Mouse (Mus musculus) limb, embryonic 11.5 days (tissue): ENCODE results near the gene Cebpb. TPM values are rescaled to one million over a fixed set of nuclear protein-coding genes. Genes with fewer than 3 reads are reported as not detected.
A peak's percentile ranks its signal among the peaks of the same experiment; 100 is the strongest.

ENCODE experiments used
- ATAC-seq: fragments of 200-750 bp; cut with Nextera tagmentation; 2 replicates; pipeline ENCODE4 v1.8.0; 2017; ENCODE audit warnings: low read depth; ENCODE audit not compliant: insufficient number of reproducible peaks, low FRiP score, low TSS enrichment
- DNase-seq: peaks from one replicate; pipeline ENCODE4 v3.0.0-alpha.2; 2015; ENCODE audit warnings: low spot score
- H3K27ac ChIP-seq: fragments of 300-500 bp; sonication (generic); replicated peaks from 2 replicates; pipeline ENCODE4 v1.5.1; 2014; ENCODE audit warnings: low read depth, mild to moderate bottlenecking, low read length
- H3K27me3 ChIP-seq: fragments of 300-500 bp; sonication (generic); 2 replicates; pipeline ENCODE4 v1.6.1; 2014; ENCODE audit warnings: mild to moderate bottlenecking, low read length, mixed read lengths; ENCODE audit not compliant: control insufficient read depth, insufficient read depth
- H3K36me3 ChIP-seq: fragments of 300-500 bp; sonication (generic); 2 replicates; pipeline ENCODE4 v1.6.1; 2014; ENCODE audit warnings: mild to moderate bottlenecking, low read length, moderate library complexity, mixed read lengths; ENCODE audit not compliant: control insufficient read depth, insufficient read depth
- H3K4me1 ChIP-seq: fragments of 300-500 bp; sonication (generic); 2 replicates; pipeline ENCODE4 v1.6.1; 2014; ENCODE audit warnings: low read length, mixed read lengths; ENCODE audit not compliant: control insufficient read depth, insufficient read depth
- H3K4me2 ChIP-seq: fragments of 300-500 bp; sonication (generic); 2 replicates; pipeline ENCODE4 v1.6.1; 2014; ENCODE audit warnings: low read depth, mild to moderate bottlenecking, moderate library complexity; ENCODE audit not compliant: severe bottlenecking
- H3K4me3 ChIP-seq: fragments of 300-500 bp; sonication (generic); 2 replicates; pipeline ENCODE4 v1.5.1; 2014; ENCODE audit warnings: low read depth, low read length
- H3K9ac ChIP-seq: fragments of 300-500 bp; sonication (generic); 2 replicates; pipeline ENCODE4 v1.6.1; 2014; ENCODE audit warnings: mild to moderate bottlenecking, low read length
- H3K9me3 ChIP-seq: fragments of 300-500 bp; sonication (generic); 2 replicates; pipeline ENCODE4 v1.6.1; 2016; ENCODE audit warnings: low read length; ENCODE audit not compliant: control insufficient read depth
- WGBS: fragments of 180-500 bp; shearing (Covaris S2); extraction: QIAGEN DNeasy Blood & Tissue Kit; methylation state at CpG from one replicate; pipeline ENCODE4 v1.1.7; 2014; 5-methylcytosine and 5-hydroxymethylcytosine counted together
- polyA plus RNA-seq: library from polyadenylated mRNA; unstranded; fragments of >200 nt; fragmentation: Nextera tagmentation; extraction: Ambion mirVana; gene quantifications from 2 replicates; pipeline ENCODE4 v1.2.1, GENCODE M21; 2014

The Cebpb gene
- polyA plus RNA-seq, 1 experiment from 2014 or later = 4.1 TPM

DNA sequence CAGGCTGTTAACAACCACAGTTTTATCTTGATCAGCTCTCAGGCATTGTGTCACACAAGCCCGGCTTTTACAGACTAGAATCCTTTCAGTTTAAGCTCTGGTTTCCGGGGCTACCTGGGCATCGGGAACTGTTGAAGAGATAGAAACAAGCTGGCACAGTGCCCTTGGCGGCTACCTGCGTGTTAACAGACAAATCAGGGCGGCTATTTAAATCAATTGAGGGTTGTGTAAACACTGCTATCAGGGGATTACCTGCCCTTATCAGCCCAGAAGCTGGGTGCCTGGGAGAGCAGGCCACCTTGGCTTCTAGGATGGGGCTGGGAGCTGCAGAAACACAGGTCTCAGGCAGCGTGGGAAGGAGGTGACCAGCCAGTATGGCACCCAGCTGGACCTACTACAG, 36.0 kb upstream of the Cebpb start:
- DNase-seq (no peak), ATAC-seq (no peak)
- no peak overlapping the region for H3K4me3 ChIP-seq
- H3K9me3 ChIP-seq = no peaks in the 10 kb centered on the region
- H3K27ac ChIP-seq = no peak overlapping the region
- WGBS = 88% methylated on average over 7 of the region's 7 CpGs
- no peaks in the 10 kb centered on the region for H3K27me3 ChIP-seq
- no peak overlapping the region for H3K9ac ChIP-seq
- H3K4me1 ChIP-seq = no peaks in the 10 kb centered on the region
- H3K4me2 ChIP-seq = no peak overlapping the region
- H3K36me3 ChIP-seq = peaks cover 5% of the 10 kb centered on the region; the same call in 1 of the 2 replicates

DNA sequence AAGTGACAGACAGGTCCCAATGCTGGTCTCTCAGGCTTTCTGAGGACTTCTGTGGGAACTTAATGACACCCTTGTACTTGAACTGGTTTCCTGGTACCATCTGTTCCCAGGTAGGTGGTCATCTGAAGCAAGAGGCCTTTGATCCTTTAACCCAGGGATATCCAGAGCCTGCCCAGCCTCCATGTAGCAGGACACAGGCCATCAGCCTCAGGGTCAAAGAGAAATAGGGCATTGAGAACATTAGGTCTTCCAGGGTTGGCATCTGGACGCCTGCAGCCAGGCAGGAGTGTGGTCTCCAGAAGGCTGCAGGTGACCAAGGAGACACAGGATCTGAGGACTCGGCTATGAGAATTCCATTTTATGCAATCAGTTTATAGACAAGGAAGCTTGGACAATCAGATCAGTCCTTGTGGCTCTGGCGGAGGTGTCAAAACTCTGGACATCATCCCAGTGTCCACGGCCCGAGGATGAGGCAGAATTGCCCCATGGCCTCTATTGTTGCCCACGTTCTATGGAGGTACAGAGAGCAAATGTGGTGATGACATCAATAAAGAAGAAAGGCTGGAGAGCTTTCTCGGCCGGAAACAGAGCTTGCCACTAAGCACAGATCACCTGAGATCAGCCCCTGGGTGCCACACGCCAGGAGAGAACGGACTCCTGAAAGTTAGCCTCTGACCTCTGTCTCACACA, 33.7 kb upstream of the Cebpb start:
- Histone ChIP-seq H3K4me3 (no peak overlapping the region), H3K9me3 (no peaks in the 10 kb centered on the region), H3K27me3 (no peaks in the 10 kb centered on the region), H3K4me2 (no peak overlapping the region), H3K36me3 (peaks cover 5% of the 10 kb centered on the region; the same call in 1 of the 2 replicates), H3K9ac (no peak overlapping the region), H3K4me1 (peaks cover 5% of the 10 kb centered on the region), H3K27ac (no peak overlapping the region)
- no peak for DNase-seq
- no peak for ATAC-seq
- WGBS = 86% methylated on average over 10 of the region's 10 CpGs

DNA sequence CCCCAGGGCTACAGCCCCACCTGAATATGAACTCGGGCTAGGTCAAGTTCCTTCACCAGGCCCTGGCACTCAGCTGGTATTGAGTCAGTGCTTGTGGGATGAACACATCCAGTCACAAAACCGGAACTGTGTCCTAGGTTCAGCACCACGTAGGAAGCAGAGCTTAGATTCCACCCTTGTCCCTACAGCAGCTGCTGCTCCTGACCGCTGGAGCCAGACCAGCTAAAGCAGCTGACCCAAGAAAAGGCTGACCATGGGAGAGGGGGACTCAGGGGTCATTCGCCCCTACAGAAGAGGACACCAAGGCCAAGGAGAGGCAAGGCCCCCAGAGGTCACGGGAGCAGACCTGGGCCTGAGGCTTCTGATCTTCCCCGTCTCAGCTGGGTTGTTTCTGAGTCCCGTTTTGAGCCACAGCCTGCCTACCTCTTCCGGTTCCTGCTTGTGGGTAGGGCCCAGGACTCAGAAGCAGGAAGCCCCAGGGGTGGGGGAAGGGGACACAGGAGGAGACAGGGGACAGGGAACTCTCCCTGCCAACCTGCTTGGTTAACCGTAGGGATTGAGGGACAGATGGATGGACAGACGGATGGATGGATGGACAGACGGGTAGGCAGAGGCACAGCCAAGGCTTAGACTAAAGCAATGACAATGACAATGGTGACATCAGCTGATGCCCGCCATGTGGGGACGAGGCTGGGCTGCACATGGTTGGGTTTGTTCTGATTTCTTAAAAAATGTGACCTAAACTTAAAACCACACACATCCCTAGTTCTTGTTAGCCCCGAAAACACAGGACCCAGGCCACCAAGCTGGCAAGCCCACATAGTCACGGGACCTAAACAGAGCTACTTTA, 31.9 kb upstream of the Cebpb start:
- H3K9me3 ChIP-seq = no peaks in the 10 kb centered on the region
- no peak overlapping the region for H3K4me2 ChIP-seq
- H3K4me3 ChIP-seq = no peak overlapping the region
- H3K4me1 ChIP-seq = peaks cover 14% of the 10 kb centered on the region
- H3K36me3 ChIP-seq = peaks cover 3% of the 10 kb centered on the region; the same call in 1 of the 2 replicates
- no peaks in the 10 kb centered on the region for H3K27me3 ChIP-seq
- WGBS = 88% methylated on average over 16 of the region's 16 CpGs
- H3K9ac ChIP-seq = no peak overlapping the region
- no peak for DNase-seq
- no peak overlapping the region for H3K27ac ChIP-seq
- ATAC-seq = no peak

DNA sequence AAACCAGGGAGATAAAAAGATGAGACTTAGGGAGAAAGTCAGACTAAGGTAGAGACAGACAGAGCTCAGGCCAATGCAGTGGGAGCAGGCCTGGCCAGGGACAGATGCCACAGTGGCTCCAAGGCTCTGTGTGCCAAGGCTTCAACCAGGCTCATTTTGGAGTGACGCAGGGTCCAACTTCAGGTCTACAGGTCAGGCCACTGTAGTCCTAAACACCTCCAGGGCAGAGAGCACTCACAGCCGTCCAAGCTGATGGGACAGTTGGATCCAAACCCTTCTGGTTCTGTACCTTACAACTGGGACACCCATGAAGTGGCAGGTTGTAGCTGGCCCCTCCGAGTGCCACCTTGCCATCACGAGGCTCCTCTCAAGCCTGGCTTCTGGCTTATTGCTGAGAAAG, 30.7 kb upstream of the Cebpb start:
- H3K9ac ChIP-seq = no peak overlapping the region
- 91% methylated on average over 4 of the region's 4 CpGs for WGBS
- peaks cover 2% of the 10 kb centered on the region; the same call in 1 of the 2 replicates for H3K27me3 ChIP-seq
- no peak for DNase-seq
- no peak overlapping the region for H3K4me3 ChIP-seq
- no peak overlapping the region for H3K4me2 ChIP-seq
- H3K4me1 ChIP-seq = peaks cover 17% of the 10 kb centered on the region
- H3K36me3 ChIP-seq = no peaks in the 10 kb centered on the region; the same call in 1 of the 2 replicates
- no peaks in the 10 kb centered on the region for H3K9me3 ChIP-seq
- no peak for ATAC-seq
- no peak overlapping the region for H3K27ac ChIP-seq

DNA sequence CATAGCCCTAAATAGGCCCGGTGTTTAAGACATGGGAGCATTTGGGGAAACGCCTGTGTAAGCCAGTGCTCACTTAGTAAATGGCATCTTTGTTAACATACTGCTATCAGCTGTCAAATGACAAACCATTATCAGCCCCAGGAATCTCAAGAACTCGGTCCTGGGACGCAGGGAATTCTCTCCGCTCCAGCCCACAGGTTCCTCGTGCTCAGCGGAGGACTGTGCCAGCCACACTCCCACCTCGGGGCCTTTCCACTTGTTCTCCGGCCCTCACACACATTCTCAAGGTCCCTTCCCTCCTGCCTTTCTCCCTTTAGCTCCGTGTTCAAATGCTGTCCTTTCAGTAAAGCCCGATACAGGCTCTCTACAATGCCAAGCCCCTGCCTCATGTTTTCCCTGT, 30.0 kb upstream of the Cebpb start:
- H3K4me2 ChIP-seq = no peak overlapping the region
- no peak overlapping the region for H3K27ac ChIP-seq
- no peak overlapping the region for H3K4me3 ChIP-seq
- H3K27me3 ChIP-seq = peaks cover 2% of the 10 kb centered on the region; the same call in 1 of the 2 replicates
- ATAC-seq (no peak), DNase-seq (no peak)
- WGBS = 78% methylated on average over 11 of the region's 11 CpGs
- H3K9ac ChIP-seq = no peak overlapping the region
- peaks cover 17% of the 10 kb centered on the region for H3K4me1 ChIP-seq
- H3K36me3 ChIP-seq = no peaks in the 10 kb centered on the region; the same call in 1 of the 2 replicates
- no peaks in the 10 kb centered on the region for H3K9me3 ChIP-seq

DNA sequence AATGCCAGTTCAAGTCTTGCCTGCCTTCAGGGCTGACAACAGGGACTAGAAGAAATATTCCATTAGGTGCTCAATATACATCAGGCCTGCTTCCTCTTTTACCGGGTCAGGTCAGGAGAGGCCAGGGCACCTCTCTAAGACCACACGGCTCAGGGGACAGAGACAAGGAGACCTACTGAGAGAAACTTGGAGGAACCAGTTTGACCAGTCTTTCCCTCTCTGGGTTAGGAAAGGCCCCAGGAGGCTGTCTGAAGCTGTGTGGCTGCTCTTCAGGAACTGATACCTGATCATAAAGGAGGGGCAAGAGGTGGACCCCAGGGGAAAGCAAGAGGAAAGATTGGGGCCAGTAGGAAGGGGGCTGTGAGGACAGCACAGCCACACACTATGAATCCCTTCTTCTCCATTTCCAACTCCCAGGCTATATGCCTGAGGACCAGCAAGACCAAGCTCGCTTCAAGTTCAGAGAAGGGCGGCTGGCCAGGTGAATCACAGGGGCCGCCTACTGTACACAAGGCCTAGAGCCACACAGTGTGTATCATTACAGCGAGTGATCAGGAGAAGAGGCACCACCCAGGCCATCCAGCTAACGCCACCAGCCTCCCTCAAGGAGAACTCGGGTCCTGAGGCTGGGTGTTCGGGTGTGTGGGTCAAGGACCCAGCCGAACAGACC, 29.4 kb upstream of the Cebpb start:
- Histone ChIP-seq H3K4me3 (no peak overlapping the region; the same call in 1 of the 2 replicates), H3K9ac (no peak overlapping the region), H3K4me2 (peak overlapping the region; percentile 99; the same call in 1 of the 2 replicates), H3K27ac (no peak overlapping the region), H3K27me3 (peaks cover 2% of the 10 kb centered on the region; the same call in 1 of the 2 replicates), H3K4me1 (peaks cover 17% of the 10 kb centered on the region), H3K9me3 (no peaks in the 10 kb centered on the region), H3K36me3 (no peaks in the 10 kb centered on the region; the same call in 1 of the 2 replicates)
- DNase-seq = no peak
- no peak for ATAC-seq
- 66% methylated on average over 10 of the region's 10 CpGs for WGBS

DNA sequence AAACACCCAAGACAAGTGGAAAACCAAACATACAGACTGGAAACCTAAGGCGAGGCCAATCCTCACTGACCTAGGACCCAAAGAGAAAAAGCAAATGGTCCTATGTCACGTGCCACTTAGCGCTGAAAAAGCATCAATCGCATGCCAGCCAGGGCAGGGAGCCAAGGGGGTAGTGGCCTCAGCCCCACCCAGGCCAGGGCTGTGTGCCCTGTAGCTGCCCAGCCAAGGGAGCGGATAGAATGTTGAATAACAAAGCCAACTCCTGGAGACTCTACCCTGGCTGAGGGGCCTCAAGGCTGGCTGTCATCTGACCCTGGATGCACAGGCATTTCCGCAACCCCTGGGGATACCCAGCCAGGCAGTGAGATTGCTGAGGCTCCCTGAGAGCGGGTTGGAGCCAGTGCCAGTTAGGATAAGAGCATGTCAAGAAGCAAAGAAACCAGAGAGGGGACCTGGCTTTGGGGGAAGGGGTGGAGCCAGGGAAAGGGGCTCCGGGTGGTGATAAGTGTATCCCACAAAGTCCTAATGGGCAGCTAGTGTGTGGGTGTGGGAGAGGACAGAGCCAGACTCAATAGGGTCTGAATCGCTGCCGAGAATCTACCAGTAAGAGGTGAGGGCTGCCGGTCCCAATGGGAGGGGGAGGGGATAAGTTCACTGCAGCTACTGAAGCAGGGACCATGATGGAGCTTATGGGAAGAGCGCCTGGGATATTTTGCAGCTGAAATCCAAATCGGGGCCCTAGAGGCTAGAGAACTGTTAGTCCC, 28.7 kb upstream of the Cebpb start:
- H3K4me3 ChIP-seq = peak overlapping the region; percentile 74
- peaks cover 2% of the 10 kb centered on the region; the same call in 1 of the 2 replicates for H3K27me3 ChIP-seq
- peak overlapping the region; percentile 99 for H3K4me2 ChIP-seq
- H3K9ac ChIP-seq = peak overlapping the region; percentile 77; the same call in 1 of the 2 replicates
- no peak overlapping the region for H3K27ac ChIP-seq
- H3K4me1 ChIP-seq = peaks cover 17% of the 10 kb centered on the region
- H3K36me3 ChIP-seq = no peaks in the 10 kb centered on the region; the same call in 1 of the 2 replicates
- ATAC-seq = peak; percentile 26; the same call in 1 of the 2 replicates
- H3K9me3 ChIP-seq = no peaks in the 10 kb centered on the region
- DNase-seq = no peak
- WGBS = 28% methylated on average over 13 of the region's 13 CpGs
